Mouse (Mus musculus): ENCODE measurements around the gene Maff.

GRCm38 (mm10) chr15:79357036-79357911, 10.9 kb downstream of the Maff start:
- peak; percentile 59 for TF ChIP-seq POLR2AphosphoS2 (IDR thresholded peaks at IDR 0.05; ENCODE audit: insufficient read length, low read depth)
- TF ChIP-seq POLR2A (IDR thresholded peaks at IDR 0.05; ENCODE audit: insufficient read length, low read depth), result no peak
